Mouse (Mus musculus): Measurements from ENCODE around the gene Chit1.

DNA sequence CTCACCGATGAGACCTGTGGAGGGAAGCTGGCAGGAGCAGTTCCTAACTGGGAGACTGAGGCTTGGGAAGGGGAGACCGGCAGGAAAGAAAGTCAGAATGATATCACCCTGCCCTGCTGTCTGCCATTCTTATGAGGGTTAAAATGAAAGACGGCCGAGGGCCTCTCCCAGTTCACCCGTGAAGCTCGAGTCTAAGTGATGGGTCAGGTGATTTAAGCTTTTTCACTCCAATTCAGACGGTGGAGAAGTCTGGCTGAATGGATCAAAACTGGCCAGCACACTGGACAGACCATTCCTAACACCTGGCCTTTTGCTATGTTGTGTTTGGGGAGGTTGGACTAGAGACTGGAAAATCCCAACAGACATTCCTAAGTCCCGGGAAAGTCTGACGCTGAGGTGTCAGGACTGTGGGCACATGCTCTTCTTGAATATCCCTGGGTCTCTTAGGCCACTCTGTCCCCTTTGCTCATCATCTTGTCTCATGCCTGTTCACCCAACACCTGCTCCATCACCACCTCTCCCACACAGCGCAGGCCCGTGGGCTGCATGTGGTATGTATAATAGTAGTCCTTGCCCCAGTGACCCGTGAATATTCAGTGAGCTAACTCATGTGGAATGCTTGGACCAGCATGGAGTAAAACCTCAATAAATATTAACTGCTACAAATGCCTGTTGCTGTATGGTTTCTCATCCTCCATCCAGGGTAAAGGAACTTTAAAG is 11.4 kb upstream of the Chit1 start:
- TF ChIP-seq CTCF (IDR thresholded peaks at IDR 0.05; ENCODE audit: control insufficient read depth, insufficient read depth, insufficient read length) (no peak), CEBPB (IDR thresholded peaks at IDR 0.05; ENCODE audit: low read depth) (no peak)
